Mouse (Mus musculus) stomach, embryonic 14.5 days (tissue): ENCODE results near the gene Prr29. TPM values are rescaled to one million over a fixed set of nuclear protein-coding genes. Genes with fewer than 3 reads are reported as not detected.

ENCODE experiments used
- ATAC-seq: fragments of 200-750 bp; cut with Nextera tagmentation; 2 replicates; pipeline ENCODE4 v1.8.0; 2017; ENCODE audit warnings: low read depth, moderate TSS enrichment; ENCODE audit not compliant: insufficient number of reproducible peaks, insufficient read depth, low FRiP score
- H3K27ac ChIP-seq: fragments of 300-500 bp; sonication (generic); 2 replicates; pipeline ENCODE4 v1.5.1; 2014; ENCODE audit warnings: mild to moderate bottlenecking, low read length, moderate library complexity, mixed read lengths
- H3K27me3 ChIP-seq: fragments of 300-500 bp; sonication (generic); 2 replicates; pipeline ENCODE4 v1.6.1; 2014; ENCODE audit warnings: low read length, control low read depth, mixed read lengths; ENCODE audit not compliant: control insufficient read depth, insufficient read depth
- H3K36me3 ChIP-seq: fragments of 300-500 bp; sonication (generic); 2 replicates; pipeline ENCODE4 v1.6.1; 2014; ENCODE audit warnings: mild to moderate bottlenecking, control low read depth, low read length, moderate library complexity, mixed read lengths; ENCODE audit not compliant: control insufficient read depth, insufficient read depth
- H3K4me1 ChIP-seq: fragments of 300-500 bp; sonication (generic); 2 replicates; pipeline ENCODE4 v1.6.1; 2014; ENCODE audit warnings: low read length, control low read depth, mixed read lengths; ENCODE audit not compliant: control insufficient read depth, insufficient read depth
- H3K4me2 ChIP-seq: fragments of 300-500 bp; sonication (generic); replicated peaks from 2 replicates; pipeline ENCODE4 v1.6.1; 2014; ENCODE audit warnings: low read depth, low read length, control low read depth
- H3K4me3 ChIP-seq: fragments of 300-500 bp; sonication (generic); 2 replicates; pipeline ENCODE4 v1.5.1; 2014; ENCODE audit warnings: low read depth, low read length, control low read depth
- H3K9ac ChIP-seq: fragments of 300-500 bp; sonication (generic); replicated peaks from 2 replicates; pipeline ENCODE4 v1.6.1; 2014; ENCODE audit warnings: low read depth, mild to moderate bottlenecking, control low read depth, low read length, moderate library complexity, mixed read lengths
- H3K9me3 ChIP-seq: fragments of 300-500 bp; sonication (generic); 2 replicates; pipeline ENCODE4 v1.6.1; 2016; ENCODE audit warnings: low read depth, low read length, control low read depth; ENCODE audit not compliant: control insufficient read depth
- WGBS: fragments of 180-500 bp; shearing (Covaris S2); extraction: QIAGEN DNeasy Blood & Tissue Kit; methylation state at CpG from one replicate; pipeline ENCODE4 v1.1.7; 2014; 5-methylcytosine and 5-hydroxymethylcytosine counted together
- polyA plus RNA-seq: library from polyadenylated mRNA; unstranded; fragments of >200 nt; fragmentation: Nextera tagmentation; extraction: Ambion mirVana; gene quantifications from 2 replicates; pipeline ENCODE4 v1.2.1, GENCODE M21; 2014

Gene Prr29
- 0.49 and 0.77 TPM in 2 replicates for polyA plus RNA-seq

DNA sequence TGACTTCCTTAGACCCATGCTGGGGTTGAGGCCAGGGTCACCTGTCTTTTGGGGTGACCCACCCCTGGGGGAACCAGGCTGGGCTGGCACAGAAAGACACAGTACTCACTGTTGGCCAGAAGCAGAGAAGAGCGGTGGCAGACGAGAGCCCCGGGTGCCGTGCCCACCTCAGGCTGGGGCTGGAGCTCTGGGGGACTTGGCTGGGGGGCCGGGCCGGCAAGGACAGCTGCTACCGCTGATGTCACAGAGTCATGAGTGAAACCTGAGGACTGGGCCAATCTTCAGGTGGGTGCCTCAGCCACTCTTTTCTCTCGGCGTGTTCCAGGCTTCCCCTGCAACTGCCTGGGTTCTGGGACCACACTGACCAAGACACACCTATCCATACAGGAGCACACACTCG lies at the start of gene Prr29:
Gene Prr29, plus strand, starts transcription at position 107 of the 400 bp plus-strand sequence.
- no peak within 1 kb of the TSS for H3K27ac ChIP-seq
- WGBS, result 50% methylated on average over 10 of the region's 10 CpGs
- ATAC-seq, result no peak
- peaks cover 8% of the 10 kb centered on the region; the same call in 1 of the 2 replicates for H3K4me1 ChIP-seq
- H3K36me3 ChIP-seq, result no peaks in the 10 kb centered on the region
- H3K9me3 ChIP-seq, result no peaks in the 10 kb centered on the region
- H3K27me3 ChIP-seq, result no peaks in the 10 kb centered on the region
- H3K4me2 ChIP-seq, result 0 out of 2 replicates have a peak within 1 kb of the TSS, but pooled peaks have one; percentile 12
- no peak within 1 kb of the TSS for H3K4me3 ChIP-seq
- no peak within 1 kb of the TSS for H3K9ac ChIP-seq

DNA sequence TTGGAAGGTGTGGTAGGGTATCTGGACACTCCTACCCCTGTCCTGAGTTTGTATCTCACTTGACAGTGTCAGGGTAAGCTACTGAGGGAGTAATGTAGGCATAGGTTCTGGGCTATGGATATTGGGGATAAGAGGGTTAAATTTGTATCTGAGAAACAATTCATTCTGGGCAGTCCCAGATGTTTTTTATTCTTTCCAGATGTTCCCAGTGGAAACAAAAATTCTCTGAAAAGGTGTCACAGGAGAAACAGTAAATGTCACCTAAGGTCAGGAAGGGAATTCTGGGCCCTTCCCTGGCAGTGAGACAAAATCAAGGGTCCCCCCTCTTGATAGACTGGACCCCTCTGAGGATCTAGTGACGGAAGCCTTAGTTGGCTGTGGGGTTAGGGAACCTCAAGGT lies 48.9 kb upstream of the Prr29 start:
- Histone ChIP-seq H3K4me2 (no peak overlapping the region), H3K9ac (no peak overlapping the region), H3K27ac (no peak overlapping the region), H3K9me3 (no peaks in the 10 kb centered on the region), H3K4me1 (0 out of 2 replicates have a peak, but pooled peaks cover 8% of the 10 kb centered on the region), H3K36me3 (no peaks in the 10 kb centered on the region), H3K4me3 (no peak overlapping the region), H3K27me3 (no peaks in the 10 kb centered on the region)
- 70% methylated on average over 1 of the region's 1 CpGs for whole genome bisulfite sequencing
- no peak for ATAC-seq

DNA sequence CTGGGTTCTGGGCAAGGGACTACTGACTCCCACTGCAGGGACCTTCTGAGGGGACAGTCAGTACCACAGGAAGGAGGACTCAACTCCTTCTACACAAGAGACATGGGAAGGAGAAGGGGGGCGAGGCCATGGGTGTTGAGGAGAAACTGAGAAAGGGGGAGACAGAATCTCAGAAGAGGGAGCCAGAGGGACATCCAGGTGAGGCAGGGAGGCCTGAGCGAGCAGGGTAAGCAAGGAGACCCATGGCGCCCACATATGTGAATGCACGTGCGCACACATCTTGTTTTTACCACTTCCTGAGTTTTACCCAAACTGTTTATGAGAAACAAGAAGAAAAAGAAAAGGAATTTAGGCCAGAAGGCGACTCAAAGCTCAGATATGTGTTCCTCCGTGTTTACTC lies 47.5 kb upstream of the Prr29 start:
- 77% methylated on average over 7 of the region's 7 CpGs for WGBS
- no peak overlapping the region for H3K27ac ChIP-seq
- no peaks in the 10 kb centered on the region for H3K36me3 ChIP-seq
- H3K9me3 ChIP-seq, result no peaks in the 10 kb centered on the region
- no peak overlapping the region for H3K9ac ChIP-seq
- H3K27me3 ChIP-seq, result no peaks in the 10 kb centered on the region
- no peak overlapping the region for H3K4me3 ChIP-seq
- no peak overlapping the region for H3K4me2 ChIP-seq
- 0 out of 2 replicates have a peak, but pooled peaks cover 8% of the 10 kb centered on the region for H3K4me1 ChIP-seq
- no peak for ATAC-seq

DNA sequence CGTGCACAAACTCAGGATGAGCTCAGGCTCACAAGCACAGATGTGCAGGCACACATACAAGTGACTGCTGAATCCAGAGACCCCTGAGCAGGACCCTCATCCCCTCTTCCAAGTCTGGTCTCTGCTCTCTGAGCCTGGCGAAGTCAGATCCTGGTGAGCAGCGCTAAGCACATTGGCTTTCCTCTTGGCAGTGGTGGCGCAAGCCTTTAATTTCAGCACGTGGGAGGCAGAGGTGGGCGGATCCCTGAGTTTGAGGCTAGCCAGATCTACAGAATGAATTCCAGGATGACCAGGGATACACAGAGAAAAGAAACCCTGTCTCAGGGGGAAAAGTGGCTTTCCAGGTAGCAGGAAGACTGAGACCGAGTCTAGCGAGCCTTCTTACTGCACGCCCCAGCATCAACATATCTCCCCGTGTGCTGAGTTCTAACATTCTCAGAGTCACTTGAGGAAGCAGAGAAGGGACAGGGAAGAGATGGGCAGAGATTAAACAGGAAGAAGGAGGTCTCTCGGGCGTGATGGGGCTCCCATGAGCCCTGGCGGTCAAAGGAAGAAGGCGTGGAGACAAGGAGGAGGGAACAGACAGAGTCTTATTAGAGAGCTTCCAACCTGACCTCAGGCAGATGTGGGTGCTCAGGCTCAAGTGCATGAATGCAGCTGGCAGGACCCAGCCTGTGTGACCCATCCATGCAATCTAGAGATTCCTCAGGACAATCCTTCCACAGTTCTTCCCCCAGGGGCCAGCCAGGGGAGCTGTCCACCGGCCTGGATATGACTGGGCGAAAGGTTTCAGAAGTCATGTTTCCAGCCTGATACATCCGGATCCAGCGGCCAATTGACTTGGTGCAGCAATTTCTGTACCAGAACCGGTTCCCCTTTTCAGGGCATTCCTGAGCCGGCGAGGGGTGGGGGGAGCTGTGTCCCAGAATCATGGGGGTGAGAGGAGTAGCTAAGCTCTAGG lies 46.6 kb upstream of the Prr29 start:
- H3K9ac ChIP-seq, result no peak overlapping the region
- no peaks in the 10 kb centered on the region for H3K27me3 ChIP-seq
- WGBS, result 64% methylated on average over 21 of the region's 21 CpGs
- no peak overlapping the region for H3K4me2 ChIP-seq
- no peak overlapping the region for H3K4me3 ChIP-seq
- 0 out of 2 replicates have a peak, but pooled peaks cover 4% of the 10 kb centered on the region for H3K4me1 ChIP-seq
- H3K9me3 ChIP-seq, result no peaks in the 10 kb centered on the region
- H3K36me3 ChIP-seq, result no peaks in the 10 kb centered on the region
- no peak overlapping the region for H3K27ac ChIP-seq
- ATAC-seq, result no peak

DNA sequence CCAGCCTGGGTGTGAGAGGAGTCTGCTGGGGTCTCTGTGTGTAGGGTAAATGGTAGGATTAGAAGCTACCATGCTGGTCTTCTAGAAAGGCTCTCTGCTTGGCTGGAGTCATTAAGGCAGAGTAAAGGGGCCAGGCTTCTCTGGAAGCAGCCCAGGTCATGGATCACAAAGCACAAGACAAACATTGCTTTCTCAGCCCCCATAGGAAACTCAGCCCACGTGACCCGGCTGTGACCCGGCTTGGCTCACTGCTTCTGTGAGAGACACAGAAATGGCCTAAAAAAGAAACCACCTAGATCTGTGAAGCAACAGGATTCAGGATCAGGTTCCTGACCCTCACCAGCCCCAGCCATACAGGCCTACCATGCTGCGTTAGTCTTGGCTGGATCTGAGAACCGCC lies 40.4 kb upstream of the Prr29 start:
- Histone ChIP-seq H3K27ac (no peak overlapping the region), H3K4me2 (no peak overlapping the region), H3K9ac (no peak overlapping the region), H3K4me3 (no peak overlapping the region), H3K9me3 (no peaks in the 10 kb centered on the region), H3K36me3 (no peaks in the 10 kb centered on the region), H3K4me1 (no peaks in the 10 kb centered on the region), H3K27me3 (no peaks in the 10 kb centered on the region)
- ATAC-seq, result no peak
- 67% methylated on average over 5 of the region's 5 CpGs for WGBS

DNA sequence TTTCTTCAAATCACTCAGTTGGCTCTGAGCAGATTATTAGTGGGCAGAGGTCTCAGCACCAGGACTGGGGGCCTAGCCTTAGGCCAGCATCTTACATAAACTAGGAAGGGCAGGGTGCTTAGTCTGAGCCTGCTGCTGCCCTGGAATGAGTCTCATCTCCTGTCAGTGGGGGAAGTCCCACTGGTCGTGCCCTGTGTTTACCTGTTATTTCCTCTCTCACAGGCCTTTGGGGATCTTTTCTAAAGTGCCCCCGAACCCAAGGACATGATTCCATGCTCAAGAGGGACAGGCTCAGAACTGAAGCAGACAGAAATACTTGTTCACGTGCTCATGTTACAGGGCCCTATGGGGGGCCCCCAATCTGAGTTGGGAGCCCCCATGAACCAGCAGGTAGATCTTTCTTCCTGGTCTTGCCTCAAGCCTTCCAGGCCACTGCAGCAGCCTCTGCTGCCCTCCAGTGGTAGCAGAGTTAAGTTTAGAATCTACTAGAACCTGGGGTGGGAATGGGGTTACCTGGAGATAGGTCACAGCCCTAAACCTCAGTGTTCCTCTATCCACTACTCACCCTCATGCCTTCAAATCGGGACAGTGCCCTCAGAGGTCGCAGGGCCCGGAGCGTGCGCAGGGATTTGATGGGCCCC lies 39.6 kb upstream of the Prr29 start:
- Histone ChIP-seq H3K4me1 (no peaks in the 10 kb centered on the region), H3K27me3 (no peaks in the 10 kb centered on the region), H3K4me3 (no peak overlapping the region), H3K36me3 (no peaks in the 10 kb centered on the region), H3K4me2 (no peak overlapping the region), H3K27ac (no peak overlapping the region), H3K9me3 (no peaks in the 10 kb centered on the region), H3K9ac (no peak overlapping the region)
- 65% methylated on average over 8 of the region's 8 CpGs for WGBS
- ATAC-seq, result no peak

DNA sequence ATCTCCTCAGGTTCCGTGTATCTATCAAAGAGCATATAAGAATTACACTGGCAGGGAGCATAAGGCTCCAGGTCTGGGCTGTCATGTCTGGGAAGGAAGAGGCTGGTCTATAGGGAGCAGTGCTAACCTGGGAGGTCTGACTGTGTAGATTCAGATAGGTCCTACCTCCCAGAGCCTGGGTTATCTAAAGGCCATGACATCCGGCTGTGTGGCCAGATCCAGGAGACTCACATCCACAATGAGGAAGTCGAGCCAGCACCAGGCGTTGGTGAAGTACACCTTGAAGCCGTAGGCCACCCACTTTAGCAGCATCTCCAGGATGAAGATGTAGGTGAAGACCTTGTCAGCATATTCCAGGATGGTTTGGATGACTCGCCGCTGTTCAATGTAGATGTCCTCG lies 38.8 kb upstream of the Prr29 start:
- Histone ChIP-seq H3K36me3 (no peaks in the 10 kb centered on the region), H3K4me3 (no peak overlapping the region), H3K4me2 (no peak overlapping the region), H3K27ac (no peak overlapping the region), H3K4me1 (no peaks in the 10 kb centered on the region), H3K27me3 (no peaks in the 10 kb centered on the region), H3K9me3 (no peaks in the 10 kb centered on the region), H3K9ac (no peak overlapping the region)
- 78% methylated on average over 8 of the region's 8 CpGs for WGBS
- ATAC-seq, result no peak

DNA sequence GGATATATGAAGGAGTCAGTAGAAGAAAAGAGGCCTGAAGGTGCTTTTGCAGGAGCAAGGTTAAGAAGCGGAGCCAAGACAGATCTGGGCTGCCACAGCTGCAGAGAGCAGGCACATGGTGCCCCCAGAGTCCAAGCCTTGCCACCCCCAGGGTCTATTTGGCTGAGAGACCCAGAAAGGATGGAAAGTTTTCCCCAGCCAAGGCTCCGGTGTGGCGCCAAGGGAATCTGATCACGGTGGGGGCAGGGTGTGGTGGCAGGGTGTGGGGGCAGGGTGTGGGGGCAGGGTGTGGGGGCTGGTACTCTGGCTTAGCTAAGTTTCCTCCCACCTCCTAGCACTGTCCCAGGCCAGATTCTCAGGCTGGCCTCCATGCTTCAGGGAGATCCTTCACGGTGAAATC lies 36.8 kb upstream of the Prr29 start:
- ATAC-seq, result no peak
- no peaks in the 10 kb centered on the region for H3K9me3 ChIP-seq
- WGBS, result 46% methylated on average over 5 of the region's 5 CpGs
- no peak overlapping the region for H3K4me2 ChIP-seq
- no peak overlapping the region for H3K27ac ChIP-seq
- H3K36me3 ChIP-seq, result no peaks in the 10 kb centered on the region
- no peak overlapping the region for H3K4me3 ChIP-seq
- H3K9ac ChIP-seq, result no peak overlapping the region
- no peaks in the 10 kb centered on the region for H3K27me3 ChIP-seq
- no peaks in the 10 kb centered on the region for H3K4me1 ChIP-seq
